In genomic region chr14:122300261-122300660, GRCm38 (mm10) we compare ENCODE assay signal across 24 mouse cellular contexts.
A peak's percentile ranks its signal among the peaks of the same experiment; 100 is the strongest.
DNase-seq lines count a peak whose midpoint lies in the region; ATAC-seq and TF ChIP-seq lines count a peak whose summit lies in the region.
"Had no signal": no experiment of that assay in that cellular context is flagged by ENCODE, and none has a peak within 500 bp of the region (broad histone marks: within the 10 kb centered on the region; RNA-seq: fewer than 3 reads in every experiment).

No protein-coding gene starts in this region.

- 60% methylated on average over 11 of the region's 11 CpGs for WGBS in embryonic facial prominence, embryonic 14.5 days

- H3K27me3 ChIP-seq in ES-Bruce4 (ENCODE audit: control insufficient read depth, insufficient read depth, low read length, poor library complexity, severe bottlenecking) = no peaks in the 10 kb centered on the region
- no peaks in the 10 kb centered on the region for H3K27me3 ChIP-seq in embryonic facial prominence, embryonic 14.5 days (replicated peaks; ENCODE audit: control insufficient read depth, insufficient read depth, low read length)
- H3K27me3 ChIP-seq: embryonic facial prominence, embryonic 12.5 days; embryonic facial prominence, embryonic 15.5 days; Patski had no signal

- H3K4me3 ChIP-seq in ES-Bruce4 (ENCODE audit: low read depth, low read length) = no peak overlapping the region
- H3K4me3 ChIP-seq in embryonic facial prominence, embryonic 14.5 days (ENCODE audit: low read depth, low read length) = no peak overlapping the region
- H3K4me3 ChIP-seq: embryonic facial prominence, embryonic 12.5 days; embryonic facial prominence, embryonic 15.5 days; erythroblast, embryonic 14.5 days; forebrain, embryonic 10.5 days; forebrain, embryonic 12.5 days had no signal

- DNase-seq in ES-CJ7 (ENCODE audit: low read depth, low spot score) (peak; percentile 61), R1 (ENCODE audit: low read depth, low spot score) (peak; percentile 58)
- no peak for DNase-seq in embryonic facial prominence, embryonic 14.5 days (ENCODE audit: low spot score)
- DNase-seq in lung, postnatal 14 days = no peak
- DNase-seq in cerebellum, postnatal 36 days = no peak
- no peak for DNase-seq in lung, postnatal 10 days
- DNase-seq: adrenal gland, adult 8-10 months; adrenal gland, postnatal 14 days; adrenal gland, postnatal 36 days; cerebellum, adult 11-12 months; cerebellum, adult 8-10 months; cerebellum, adult 9-11 months; cerebellum, postnatal 14 days had no signal

- TF ChIP-seq CTCF in ES-Bruce4 (IDR thresholded peaks at IDR 0.05; ENCODE audit: low read depth, low read length) = no peak

- no peak overlapping the region for H3K4me2 ChIP-seq in embryonic facial prominence, embryonic 14.5 days (ENCODE audit: low read depth, low read length)
- H3K4me2 ChIP-seq: embryonic facial prominence, embryonic 12.5 days; embryonic facial prominence, embryonic 15.5 days; forebrain, embryonic 12.5 days had no signal

- H3K36me3 ChIP-seq in ES-Bruce4 (ENCODE audit: control insufficient read depth, insufficient read depth, low read length, poor library complexity, severe bottlenecking) = no peaks in the 10 kb centered on the region
- H3K36me3 ChIP-seq in embryonic facial prominence, embryonic 14.5 days (ENCODE audit: control insufficient read depth, insufficient read depth, low read length) = no peaks in the 10 kb centered on the region
- H3K36me3 ChIP-seq: embryonic facial prominence, embryonic 12.5 days; embryonic facial prominence, embryonic 15.5 days; forebrain, embryonic 10.5 days; forebrain, embryonic 12.5 days had no signal

- TF ChIP-seq POLR2A in ES-Bruce4 (IDR thresholded peaks at IDR 0.05; ENCODE audit: insufficient read depth, low read length) = no peak

- no peak overlapping the region for H3K9ac ChIP-seq in ES-Bruce4 (ENCODE audit: low read depth, poor library complexity, severe bottlenecking)
- no peak overlapping the region for H3K9ac ChIP-seq in embryonic facial prominence, embryonic 14.5 days (ENCODE audit: low read depth, low read length)
- H3K9ac ChIP-seq: embryonic facial prominence, embryonic 12.5 days; embryonic facial prominence, embryonic 15.5 days; forebrain, embryonic 12.5 days had no signal

- H3K9me3 ChIP-seq in ES-Bruce4 (replicated peaks; ENCODE audit: control insufficient read depth, insufficient read depth, low read length, poor library complexity, severe bottlenecking) = no peaks in the 10 kb centered on the region
- H3K9me3 ChIP-seq in embryonic facial prominence, embryonic 14.5 days (ENCODE audit: control insufficient read depth, low read length) = no peaks in the 10 kb centered on the region
- H3K9me3 ChIP-seq: embryonic facial prominence, embryonic 12.5 days; embryonic facial prominence, embryonic 15.5 days; forebrain, embryonic 10.5 days; forebrain, embryonic 12.5 days; G1E had no signal

- no peak overlapping the region for H3K27ac ChIP-seq in ES-Bruce4 (ENCODE audit: insufficient read depth, low read length)
- no peak overlapping the region for H3K27ac ChIP-seq in embryonic facial prominence, embryonic 14.5 days (replicated peaks; ENCODE audit: low read depth, low read length)
- H3K27ac ChIP-seq: embryonic facial prominence, embryonic 12.5 days; embryonic facial prominence, embryonic 15.5 days; forebrain, embryonic 10.5 days; forebrain, embryonic 12.5 days had no signal

- 0 out of 2 replicates have a peak, but pooled peaks have one; percentile 30 for ATAC-seq in embryonic facial prominence, embryonic 14.5 days (ENCODE audit: low read depth)
- ATAC-seq: activated CD4-positive, CD25-positive, alpha-beta regulatory T cell, adult 4 months; forebrain, embryonic 14.5 days; forebrain, embryonic 16.5 days; Patski had no signal

- TF ChIP-seq EP300 in ES-Bruce4 (IDR thresholded peaks at IDR 0.05; ENCODE audit: insufficient read depth, low read depth, low read length) = 0 out of 2 replicates have a peak, but pooled peaks have one; percentile 13

- no peaks in the 10 kb centered on the region for H3K4me1 ChIP-seq in ES-Bruce4 (ENCODE audit: control insufficient read depth, insufficient read depth, low read length)
- peaks cover 5% of the 10 kb centered on the region; the same call in 1 of the 2 replicates for H3K4me1 ChIP-seq in embryonic facial prominence, embryonic 14.5 days (ENCODE audit: control insufficient read depth, insufficient read depth, low read length)
- H3K4me1 ChIP-seq: embryonic facial prominence, embryonic 15.5 days had no signal

Comparison
In these comparisons a context has a peak if more than half of its experiments do, and no peak if none do; other contexts are left out.
1. DNase-seq: peak in ES-CJ7 (single experiment) and R1 (single experiment); none in embryonic facial prominence, embryonic 14.5 days (single experiment), lung, postnatal 14 days (single experiment), cerebellum, postnatal 36 days (0 of 2) and lung, postnatal 10 days (single experiment).